Mouse (Mus musculus) ovary, adult 18-20 months (tissue): ENCODE results near the gene Iba57.

Experiments used
- DNase-seq: peaks from one replicate; pipeline ENCODE4 v3.0.0; 2022; ENCODE audit warnings: low spot score, mixed read lengths

The Iba57 gene

DNA sequence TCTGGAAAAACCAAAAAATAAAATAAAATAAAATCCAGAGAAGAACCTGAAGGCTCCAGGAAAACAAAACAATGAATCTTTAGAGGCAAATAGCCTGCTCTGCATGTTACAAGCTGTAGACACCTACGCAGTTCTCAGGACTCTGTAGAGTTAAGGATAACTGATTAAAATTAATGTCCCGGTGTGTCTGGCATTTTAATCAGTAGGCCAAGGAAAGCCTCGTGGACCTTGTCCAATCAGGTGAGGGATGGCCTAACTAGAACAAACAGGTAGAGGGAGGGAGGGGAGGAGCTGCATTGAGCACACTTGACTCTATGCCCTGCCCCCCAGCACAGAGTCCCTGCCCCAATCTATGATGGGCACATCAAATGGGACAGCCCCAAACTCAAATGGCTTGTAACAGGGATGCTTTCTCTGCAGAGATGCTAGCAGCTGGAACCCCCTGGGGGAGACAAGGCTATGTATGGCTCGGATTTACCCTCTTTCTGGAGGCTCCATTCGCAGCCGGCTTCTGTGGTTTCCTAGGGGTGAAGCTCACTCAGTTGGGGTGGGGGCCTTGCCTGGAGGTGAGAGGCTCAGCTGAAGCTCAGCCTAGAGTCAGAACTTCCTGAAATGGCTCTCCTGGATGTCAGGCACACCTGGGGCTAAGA, 10.8 kb upstream of the Iba57 start:
- DNase-seq, result no peak

DNA sequence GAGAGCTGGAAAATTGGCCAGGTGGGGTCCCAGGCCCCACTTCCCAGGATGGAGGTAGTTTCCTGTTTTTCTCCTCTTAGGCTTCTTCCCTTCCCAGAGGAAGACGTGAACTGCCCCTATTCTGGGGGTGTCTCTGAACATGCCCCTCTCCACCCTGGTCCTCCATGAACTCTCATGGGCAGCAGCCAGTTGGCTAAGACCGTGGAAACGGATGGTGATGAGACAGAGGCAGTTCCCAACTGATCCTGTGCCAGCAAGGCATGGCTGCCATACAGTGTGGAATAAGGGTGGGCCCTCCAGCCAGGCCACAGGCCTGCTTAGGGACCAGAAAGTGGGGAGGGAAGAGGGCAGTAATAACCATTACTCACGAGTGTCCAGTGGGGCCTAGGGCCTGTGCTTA, 7.0 kb upstream of the Iba57 start:
- DNase-seq, result no peak

DNA sequence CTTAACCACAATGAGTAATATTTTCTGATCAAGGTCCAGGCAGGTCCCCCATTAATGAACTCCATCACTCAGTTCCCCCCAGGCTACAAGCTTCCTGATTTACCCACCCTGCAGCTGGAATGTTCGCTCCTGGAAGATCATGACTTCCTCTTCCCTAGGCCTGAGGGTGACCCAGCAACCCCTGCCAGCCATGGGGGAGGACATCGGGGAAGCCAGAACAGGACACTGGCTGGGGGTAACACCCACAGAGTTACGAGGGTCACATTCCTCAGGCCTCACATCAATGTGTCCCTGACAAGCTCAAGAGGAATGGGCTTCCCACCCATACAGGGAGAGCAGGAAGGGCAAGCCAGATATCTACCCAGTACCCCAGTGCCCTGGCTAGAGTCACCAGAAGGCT, 6.3 kb upstream of the Iba57 start:
- DNase-seq, result no peak

DNA sequence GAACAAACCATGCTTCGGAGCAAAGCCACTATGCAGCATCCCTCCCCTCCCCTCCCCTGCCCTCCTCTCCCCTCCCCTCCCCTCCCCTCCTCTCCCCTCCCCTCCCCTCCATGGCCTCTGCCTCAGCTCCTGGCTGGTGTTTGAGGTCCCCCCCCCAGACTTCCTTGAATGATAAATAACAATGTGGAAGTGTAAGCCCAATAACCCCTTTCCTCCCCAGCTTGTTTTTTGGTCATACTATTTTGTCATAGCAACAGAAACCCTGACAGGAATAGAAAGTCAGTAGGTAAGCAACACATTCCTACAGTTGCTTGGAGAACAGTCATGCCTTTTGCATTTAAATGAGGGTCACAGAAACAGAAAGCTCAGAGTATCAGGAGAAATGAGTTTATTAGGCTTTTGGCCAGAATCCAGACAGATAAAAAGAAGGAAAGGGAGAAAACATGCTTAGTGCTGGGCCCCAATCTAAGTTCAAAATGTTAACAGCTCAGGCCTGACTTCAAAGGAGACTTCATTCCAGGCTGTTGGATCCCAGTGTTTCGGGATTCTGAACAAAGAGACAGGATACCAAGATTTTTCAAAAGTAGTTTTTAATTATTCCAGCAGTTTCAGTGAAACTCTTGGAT, 2.2 kb upstream of the Iba57 start:
- DNase-seq, result no peak

DNA sequence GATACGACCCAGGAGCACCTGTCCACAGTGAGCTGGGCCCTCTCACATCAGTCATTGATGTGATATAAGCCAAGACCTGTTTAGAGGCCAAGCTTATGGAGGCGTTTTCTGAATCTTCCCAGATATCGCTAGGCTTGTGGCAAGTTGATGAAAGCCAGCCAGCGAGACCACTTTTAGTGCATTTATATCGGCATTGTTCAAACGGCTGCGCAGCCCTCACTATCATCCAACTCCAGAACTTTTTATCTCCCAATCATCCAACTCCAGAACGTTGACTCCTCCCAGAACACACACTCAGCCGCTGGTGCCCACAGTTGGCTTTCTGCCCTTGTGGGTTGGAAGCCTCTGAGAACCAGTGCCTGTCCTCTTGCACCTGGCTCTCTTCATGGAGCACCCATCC, 845 bp upstream of the Iba57 start:
- no peak for DNase-seq

DNA sequence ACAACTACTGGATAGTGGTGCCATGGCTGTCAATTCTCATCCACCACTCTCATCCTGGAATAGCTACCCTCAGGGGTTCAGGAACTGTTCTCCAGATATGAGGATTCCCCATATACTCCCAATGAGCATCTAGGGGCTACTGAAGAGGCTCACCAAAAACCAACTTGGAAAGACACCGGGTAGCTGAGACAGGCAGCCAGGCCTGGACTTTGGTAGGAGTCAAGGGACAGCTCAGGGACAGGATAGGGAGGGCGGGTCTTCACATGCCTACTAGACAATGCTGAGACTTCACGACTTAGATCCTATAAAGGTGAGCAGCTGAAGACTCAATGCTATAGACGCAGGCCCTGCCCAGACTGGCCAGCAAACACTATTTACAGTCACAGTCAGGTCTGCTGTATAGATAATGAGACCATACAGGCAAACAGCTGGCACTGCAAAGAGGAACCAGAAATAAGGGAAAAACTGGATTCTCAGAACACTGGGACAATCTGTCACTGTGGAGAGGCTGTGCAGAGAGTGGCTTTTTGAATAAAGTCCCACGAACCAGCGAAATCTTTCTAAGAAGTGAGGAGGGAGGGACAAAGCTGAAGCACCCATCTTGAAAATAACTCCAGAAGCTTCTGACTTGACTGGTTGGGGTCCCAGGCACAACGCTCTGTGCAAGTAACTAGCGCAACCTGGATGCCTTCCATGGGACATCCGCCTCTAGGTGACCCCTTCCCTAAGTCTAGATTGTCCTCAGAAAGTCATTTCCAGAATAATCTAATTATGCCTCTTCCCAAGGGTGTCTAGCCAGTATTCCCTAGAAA, 890 bp downstream of the Iba57 start:
- no peak for DNase-seq

DNA sequence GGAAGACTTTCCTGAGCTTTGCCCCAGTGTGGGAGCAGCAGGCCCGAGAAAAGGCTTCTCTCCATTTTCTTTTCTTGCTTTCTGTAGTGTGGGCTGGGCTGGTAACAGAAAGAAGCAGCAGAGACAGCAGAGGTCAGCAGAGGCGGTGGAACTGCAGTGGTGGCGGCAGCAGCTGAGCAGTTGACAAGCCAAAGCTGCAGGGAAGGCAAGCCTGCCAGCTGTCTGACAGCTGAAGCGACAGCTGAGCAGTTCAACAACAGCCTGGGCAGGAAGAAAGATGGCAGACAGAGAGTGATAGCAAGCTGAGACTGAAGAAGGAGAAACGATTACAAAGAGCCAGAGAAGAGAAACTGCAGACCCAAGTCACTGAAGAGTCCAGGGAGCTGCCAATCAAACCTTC, 2.1 kb downstream of the Iba57 start:
- no peak for DNase-seq

DNA sequence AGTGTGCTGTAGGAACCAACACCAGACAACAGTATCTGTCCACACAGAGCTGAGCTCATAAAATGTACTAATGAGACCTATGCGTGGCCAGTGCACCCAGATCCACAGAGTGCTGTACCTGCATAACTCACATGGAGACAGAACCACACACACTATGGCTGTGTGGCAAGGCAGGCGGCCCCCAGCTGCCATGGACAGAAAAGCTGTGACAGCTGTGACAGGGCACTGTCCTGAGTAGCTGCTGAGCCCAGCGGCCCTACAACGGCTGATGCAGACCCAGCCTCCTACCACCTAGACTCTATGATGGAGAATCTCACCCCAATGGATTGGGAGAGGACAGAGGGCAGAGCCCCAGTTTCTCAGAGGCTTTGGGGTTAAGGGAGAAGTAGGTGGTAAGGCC, 4.0 kb downstream of the Iba57 start:
- no peak for DNase-seq

DNA sequence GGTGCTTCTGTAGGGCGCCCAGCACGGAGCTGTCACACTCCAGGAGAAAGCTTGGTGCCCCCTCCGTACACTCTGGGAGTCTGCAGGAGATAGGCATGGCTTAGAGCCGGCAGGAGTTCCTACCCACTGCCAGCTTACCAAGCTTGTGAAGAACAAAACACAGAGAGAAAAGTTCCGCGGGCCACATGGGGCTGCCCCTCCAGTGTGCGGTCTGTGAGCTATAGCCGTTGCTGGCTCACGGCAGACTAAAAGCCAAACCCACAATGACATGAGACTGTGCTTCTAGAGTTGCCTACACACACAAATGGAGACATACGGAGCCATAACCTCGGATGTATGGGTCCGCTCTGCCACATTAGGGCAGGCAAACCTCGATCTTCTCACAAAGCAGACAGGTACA, 4.4 kb downstream of the Iba57 start:
- no peak for DNase-seq

DNA sequence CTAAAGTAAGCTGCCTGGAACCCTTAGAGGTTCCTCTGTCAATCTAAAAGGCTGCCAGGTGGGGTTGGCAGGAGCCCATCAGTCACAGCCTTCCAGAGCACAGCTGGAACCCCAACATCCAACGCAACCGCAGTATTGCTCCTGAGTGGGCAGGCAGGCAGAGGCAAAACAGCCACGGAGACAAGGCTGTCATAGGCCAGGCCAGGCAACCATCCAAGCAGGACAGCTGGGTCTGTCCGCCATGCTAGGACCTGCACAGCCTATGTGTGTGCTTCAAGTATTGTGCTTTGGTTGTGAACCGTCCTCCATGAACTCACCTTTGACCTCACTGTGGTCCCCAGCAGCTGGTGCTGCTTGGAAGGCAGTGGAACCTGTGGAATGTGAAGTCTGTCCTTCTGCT, 7.6 kb downstream of the Iba57 start:
- no peak for DNase-seq

DNA sequence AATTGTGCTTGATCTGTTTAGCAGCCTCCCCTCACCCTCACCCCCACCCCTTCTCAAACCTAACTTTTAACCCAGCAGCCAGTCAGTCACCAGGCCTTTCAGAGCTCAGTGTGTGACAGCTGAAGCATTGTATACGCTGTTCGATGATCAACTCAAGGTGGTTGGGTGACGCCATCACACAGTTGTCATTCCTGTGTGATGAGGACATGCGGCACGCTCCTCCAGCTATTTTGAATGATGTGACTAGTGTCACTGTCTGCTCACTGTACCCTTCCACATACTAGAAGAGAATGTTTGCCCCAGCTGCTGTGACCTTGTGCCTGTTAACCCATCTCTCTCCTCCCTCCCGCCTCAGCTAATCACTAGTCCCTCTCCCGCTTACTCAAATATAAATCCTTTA, 9.3 kb downstream of the Iba57 start:
- no peak for DNase-seq

DNA sequence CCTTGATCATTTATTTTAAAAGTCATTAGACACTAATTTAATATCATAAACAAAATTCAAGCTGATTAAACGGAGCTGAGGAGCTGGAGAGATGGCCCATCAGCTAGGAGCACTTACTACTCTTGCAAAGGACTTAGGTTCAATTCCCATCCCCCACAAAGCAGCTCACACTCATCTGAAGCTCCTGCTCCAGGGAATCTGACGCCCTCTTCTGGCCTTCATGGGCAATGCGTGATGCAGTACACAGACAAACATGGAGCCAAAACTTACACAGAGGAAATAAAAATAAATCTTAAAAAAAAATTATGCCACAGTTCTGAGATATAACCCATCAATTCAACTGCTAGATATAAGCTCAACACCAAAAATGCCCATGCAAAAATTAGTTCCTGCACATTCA, 11.8 kb downstream of the Iba57 start:
- no peak for DNase-seq

DNA sequence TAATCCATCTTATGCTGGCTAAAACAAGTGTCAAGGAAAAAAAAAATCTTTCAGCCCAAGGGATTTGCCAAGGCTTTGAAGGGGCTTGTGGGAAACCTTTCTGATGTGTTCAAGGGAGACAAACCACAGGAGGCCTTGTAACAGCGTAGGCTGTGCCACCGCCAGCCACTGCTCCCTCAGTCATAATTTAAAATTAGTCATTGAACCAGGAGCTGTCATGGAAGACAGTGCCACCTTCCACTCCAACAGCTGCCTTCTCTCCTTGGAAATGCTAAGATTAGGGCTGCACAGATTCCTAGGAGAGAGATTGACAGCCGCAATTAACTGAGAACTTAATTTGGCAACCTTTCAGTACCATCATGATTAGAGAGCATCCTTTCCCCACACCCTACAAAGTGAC, 14.2 kb downstream of the Iba57 start:
- no peak for DNase-seq

DNA sequence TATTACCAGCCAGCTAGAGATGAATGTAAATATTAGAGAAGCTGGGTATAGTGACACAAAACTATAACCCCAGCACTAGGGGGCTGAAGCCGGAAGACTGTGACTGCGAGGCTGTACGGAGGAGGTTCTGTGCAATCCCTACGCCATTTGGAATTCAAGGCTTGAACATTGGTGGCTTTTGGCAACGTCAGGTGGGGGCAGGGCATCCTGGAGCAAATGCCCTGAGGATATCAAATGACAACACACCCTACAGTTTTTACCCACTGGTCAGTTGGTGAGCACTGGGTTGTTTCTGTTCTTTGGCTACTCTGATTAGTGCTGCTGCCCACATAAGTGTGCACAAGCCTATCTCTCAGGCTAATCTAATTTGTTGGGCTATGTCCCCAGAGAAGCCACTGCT, 20.6 kb downstream of the Iba57 start:
- DNase-seq, result no peak

DNA sequence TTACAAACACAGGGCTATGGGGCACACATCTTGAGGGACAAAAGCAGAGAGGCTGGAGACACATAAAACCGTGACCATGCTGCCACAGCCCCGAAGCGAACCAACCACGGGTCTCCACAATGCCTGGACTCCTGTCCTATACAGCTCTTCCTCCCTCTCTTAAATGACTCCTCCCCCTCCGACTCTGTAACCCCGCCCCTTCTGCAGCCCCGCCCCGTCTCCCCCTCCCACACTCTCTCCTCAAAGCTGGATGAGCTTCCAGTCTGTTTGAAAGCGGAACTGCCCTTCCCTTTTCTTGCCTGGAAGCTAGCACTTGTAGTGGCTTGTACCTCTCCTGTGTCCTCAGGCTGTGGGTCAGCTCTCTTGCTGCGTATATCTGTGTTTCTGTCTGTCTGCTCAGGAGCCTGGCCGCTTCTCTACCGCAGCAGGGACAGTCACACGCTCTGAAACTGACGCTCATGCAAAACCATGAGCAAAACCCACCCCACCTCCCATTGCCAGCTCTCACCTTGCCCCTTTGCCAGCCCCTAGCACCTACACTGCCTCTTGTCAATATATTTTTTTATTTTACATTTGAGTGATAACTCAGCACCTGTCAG, 21.7 kb downstream of the Iba57 start:
- no peak for DNase-seq

DNA sequence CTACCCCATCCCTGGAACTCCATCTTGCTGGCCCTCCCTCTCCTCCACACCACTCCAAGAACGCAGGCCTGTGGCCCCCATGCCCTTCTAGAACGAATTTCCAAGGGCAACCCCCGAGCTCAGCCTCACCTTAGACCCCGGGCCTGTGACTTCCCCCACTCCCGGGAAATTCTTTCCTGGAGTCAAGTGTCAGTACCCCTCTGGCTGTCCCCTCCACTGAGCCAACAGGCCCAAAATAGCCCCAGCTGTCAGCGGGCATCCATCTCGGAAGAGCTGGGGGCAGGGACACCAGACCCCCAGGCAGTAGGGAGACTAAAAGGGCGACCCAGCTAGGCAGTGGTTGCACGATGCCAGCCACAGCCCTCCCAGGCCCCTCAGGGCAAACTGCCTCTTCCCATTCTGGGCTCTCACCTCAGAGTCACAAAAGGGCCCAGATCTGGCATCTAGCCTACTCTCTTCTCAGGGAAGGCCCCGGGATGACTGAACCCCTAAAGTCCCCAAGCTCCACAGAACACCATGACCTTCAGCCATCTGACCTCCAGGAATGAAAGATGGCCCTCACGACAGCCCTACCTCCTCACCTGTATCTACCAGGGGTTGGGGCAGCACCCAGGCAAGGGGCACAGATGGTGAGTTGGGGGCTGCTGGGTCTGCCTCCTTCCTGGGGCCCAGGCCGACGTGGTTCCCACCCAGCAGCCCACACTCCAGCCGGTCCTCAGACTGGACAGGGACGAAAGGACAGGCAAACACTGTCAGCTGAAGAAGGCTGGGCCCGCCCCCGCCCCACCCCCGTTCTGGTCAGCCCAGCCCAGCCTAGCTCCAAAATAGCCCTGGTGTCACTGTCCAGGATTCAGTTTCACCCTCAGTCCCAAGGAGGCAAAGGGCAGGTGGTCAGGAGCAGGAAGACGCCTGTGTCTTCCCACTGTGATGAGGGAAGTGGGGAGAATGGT, 24.7 kb downstream of the Iba57 start:
- DNase-seq, result no peak

DNA sequence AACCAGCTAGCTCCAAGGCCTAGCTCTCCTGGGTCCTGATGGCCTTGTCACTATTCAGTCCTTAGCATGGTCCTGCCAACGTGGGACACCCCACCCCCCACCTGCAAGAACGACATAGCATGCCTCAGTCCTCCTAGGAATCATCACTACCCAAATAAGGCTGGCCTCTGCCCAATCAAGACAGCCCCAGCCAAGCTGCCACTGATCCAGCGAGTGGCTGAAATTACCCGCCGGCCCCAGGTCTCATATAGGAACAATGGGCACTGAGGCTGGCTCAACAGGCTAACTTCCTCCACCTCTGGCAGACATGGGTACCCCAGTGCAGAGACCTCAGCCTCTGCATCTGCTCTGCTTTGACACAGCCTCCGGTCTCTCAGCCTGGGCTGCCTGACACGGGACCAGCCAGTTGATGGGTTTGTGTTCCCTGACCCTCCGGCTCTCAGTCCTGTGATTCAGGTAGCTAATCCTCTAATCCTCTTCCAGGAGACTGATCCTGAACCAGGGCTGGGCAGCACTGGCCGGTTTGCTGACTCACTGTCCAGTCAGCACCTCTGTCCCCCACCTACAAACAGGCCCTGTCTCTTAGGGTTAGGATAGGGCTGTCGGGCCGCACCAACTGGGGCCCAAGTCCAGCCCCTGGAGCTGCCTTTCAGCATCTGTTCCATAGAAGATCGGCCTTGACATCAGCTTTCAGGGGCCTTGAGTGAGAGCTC, 26.4 kb downstream of the Iba57 start:
- no peak for DNase-seq

DNA sequence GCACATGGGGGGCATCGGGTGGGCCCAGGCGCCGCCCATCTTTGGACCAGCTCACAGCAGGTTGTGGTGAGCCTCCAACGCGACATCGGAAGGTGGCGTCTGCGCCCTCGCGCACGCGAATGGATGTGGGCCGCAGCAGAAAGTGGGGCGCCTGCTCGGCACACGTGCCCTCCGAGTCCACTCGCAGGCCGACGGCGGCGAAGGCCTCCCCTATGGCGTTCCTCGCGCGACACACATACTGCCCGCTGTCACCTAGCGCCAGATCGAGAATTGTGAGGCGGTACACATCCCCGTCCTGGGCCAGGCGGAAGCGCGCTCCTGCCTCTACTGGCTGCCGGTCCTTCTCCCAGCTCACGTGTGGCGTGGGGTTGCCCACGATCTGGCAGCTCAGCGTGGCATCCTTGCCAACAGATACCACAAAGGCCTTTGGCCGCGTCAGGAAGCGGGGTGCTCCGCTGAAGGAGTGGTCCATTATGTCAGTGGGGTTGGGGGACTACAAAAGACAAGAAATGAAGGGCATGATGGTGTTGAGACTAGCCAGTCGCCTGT, 27.6 kb downstream of the Iba57 start, which contains the start of gene Obscn:
Gene Obscn, minus strand, starts transcription at position 499 of the 549 bp plus-strand sequence.
- no peak for DNase-seq

DNA sequence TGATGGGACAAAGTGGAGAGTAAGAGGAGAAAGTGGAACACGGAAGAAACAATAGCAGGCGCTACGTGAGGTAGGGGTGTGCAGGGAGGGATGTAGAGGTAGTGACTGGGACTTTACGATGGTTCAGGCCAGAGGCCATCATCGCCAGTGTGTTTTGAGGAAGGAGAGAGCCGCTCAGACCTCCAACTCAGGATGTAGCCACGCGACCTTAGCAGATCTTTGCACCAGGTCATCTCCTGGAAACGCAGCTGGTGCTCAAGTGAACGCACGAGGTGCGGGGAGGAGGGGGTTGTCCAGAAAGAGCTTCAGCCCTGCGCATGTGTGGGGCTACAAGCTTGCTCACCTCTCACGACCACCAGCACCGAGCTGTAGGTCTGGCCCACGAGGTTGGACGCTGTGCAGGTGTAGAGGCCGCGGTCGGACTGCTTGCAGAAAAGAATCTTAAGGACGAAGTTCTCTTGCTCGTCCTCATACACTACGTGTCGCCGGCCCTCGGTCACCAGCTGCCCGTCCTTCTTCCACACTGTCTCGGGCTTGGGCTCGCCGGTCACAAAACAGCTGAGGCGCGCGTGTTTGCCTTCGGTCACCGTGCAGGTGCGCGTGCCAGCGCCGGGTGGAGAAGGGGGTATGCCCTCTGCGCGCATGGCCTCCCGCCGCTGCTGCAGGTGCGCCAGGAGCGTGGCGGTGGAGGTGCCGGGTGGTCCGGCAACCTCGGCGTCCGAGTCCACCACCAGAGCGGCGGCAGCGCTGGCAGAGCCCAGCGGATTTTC, 28.3 kb downstream of the Iba57 start:
- no peak for DNase-seq

DNA sequence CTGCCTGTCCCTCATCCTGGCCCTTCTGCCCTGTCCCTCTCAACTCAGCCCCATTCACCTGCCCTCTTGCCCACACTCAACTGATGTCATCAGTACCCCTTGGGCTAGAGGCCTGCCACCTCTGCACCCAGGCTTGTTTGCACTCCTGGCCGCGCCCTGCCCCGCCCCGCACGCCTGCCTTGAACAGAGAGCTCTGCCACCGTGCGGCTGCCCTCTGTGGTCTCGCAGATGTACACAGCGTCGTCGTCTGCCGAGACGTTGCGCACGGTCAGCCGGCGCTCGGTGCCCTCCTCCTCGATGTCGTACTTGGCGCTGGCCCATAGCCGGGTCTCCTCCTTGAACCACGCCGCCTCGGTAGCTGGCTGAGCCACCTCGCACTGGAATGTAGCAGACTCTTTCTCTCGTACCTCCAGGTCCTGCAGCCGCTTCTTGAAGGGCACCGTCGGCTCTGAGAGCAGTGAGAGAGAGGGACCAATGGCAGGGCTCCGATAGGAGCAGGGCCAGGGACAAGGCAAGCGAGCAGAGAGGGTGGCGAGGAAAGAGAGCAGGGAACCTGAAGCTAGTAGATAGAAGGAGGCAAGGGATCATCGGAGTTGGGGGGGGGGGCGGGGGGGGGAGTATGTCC, 29.1 kb downstream of the Iba57 start:
- DNase-seq, result no peak
